Mouse (Mus musculus) adrenal gland, postnatal 36 days (tissue): ENCODE measurements at regions not wholly inside any gene's neighbourhood (a gene's known extent, or its start where the extent isn't known, plus 50 kb on each side); places are given as distances from the start of the nearest gene placed in this dataset.

Experiments
- DNase-seq, 2 experiments: peaks; one replicate each; pipeline ENCODE4 v3.0.0; 2021; ENCODE audit warnings: mixed read lengths in 1 of 2

DNA sequence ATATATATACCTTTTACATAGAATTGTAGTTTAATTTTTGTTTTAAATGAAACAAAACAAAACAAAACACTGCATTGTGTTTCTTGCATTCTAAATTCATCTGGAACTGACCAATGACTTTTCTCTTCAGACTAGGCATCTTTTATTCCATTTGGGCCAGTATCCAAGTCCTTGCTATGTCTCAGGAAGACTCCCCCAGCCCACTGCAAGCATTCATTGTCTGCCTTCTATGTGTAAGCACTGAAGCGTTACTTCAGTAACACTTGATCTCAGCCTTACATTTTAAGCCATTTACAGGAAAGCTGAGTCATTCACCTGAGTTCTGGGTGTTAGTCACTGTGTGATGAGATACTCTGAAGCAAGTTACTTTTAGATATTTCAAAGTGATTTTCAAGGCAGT is 425.3 kb upstream of the Ccnh start:
- DNase-seq: no peak

DNA sequence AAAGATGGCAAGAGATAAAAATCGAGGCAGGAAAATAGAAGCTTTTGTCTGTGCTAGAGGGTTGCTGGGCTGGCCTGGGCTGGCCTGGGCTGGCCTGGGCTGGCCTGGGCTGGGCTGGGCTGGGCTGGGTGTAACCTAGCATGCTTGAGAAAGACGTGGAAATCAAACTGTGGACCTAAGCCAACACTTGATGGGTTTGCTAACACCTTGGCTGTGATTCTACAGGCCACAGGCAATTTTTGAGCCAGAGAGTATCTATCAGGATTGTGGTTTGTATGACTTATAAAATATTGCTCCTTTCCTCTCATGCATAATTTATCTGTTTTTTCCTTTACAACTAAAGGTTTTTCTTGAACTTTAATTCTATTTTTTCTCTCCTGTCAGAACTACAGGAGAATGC is 417.3 kb upstream of the Ccnh start:
- DNase-seq: no peak

DNA sequence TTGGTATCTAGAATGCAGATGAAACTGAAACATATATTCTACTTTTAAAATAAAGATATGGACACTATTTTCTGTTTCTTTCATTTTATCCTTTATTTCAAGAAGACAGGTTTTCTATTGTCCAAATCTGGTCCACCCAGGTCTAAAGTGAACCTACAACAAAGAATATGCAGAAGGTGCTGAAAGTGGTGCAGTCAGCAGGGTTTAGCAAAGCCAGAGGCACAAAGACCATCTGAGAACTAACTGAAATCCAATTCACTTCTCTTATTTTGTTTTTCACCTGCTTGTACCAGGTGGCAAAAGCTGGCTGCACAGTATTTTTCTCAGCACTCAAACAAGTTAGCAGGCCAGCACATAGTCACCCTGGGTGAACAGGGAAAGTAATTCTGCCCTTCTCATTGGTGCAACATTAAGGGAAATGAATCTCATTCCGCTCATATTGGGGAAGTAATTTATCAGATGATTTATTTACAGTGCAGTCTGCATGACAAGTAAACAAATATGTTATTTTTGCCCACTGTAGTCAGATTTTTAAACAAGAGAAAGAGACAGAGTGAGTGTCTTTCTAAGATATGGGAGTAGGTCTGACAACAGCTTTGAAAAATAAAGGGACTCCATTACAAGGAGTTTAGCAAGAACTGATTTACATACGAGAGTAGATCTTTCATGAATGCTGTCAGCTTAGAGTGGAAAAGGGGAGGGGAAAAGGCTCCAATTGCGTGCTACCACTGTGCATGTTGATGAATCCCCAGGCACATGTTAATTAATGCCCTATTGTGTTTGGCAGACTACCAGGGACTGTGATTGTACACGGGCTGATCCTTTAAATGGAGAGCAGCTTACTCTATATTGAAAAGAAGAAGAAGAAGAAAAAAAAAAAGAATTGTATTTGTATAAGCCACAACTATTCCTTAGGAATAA is 405.9 kb upstream of the Ccnh start:
- no peak for DNase-seq

DNA sequence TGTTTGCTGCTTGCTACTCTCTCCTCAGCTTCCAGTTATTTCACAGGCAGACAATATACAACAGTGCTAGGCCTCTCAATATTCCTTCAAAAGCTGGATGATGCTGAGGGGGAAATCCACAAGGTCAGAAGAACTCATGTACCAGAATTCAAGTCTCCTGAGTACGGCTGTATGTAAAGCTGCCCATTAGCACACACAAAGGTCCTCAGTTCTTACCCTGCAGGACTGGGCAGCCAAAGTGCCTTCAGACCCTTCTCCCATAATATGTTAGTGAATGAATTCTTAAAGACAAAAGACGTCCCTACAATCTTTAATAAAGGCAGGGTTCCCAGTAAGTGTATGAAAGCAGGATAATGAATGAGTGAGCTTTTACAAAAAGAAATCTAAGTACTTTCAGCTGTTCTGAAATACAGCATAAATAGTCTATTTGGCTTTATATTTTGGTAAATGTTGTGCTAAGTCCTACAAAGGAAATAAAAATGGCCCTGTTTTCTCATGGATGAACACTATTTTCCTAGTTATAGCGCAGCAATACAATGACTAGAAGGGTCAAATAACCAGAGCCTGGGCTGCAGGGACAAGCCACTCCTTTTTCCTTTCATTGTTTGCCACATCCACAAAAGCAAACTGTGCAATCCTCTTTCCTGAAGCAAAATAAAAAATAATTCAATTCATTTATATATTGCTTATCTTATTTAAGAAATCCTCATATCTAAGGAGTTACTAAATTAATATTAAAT is 384.8 kb upstream of the Ccnh start:
- no peak for DNase-seq

DNA sequence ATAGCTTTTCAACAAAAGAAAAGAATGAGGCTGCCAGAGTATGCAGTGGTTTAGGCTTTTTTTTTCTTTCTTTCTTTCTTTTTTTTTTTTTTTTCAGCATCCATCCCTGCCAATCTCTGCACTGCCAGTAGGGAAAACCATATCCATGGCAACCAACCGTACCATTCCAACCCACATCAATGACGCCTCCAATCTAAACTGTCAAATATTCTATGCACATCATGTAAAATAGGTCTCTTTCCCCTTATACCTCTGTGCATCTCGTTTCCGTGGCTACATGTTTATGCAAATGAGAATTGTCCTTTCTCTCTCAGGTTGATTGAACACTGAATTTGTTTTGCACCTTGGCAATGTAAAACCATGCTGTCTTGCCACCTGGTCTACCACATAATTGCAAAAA is 384.0 kb upstream of the Ccnh start:
- DNase-seq: no peak

DNA sequence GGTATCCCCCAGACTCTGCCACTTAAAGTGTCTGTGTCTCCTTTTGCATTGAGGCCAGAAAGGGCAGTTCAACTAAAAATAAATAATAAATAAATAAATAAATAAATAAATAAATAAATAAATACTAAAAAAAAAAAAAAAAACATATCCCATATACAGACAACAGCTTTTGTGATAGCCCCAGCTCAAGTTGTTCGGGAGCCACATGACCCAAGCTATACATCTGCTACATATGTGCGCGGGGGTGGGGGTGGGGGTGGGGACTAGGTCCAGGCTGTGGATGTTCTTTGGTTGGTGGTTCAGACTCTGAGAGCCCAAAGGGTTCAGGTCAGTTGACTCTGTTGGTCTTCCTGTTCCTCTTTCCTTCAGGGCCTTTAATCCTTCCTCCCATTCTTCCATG is 379.6 kb upstream of the Ccnh start:
- DNase-seq: no peak
